Mouse (Mus musculus): ENCODE data around the gene Zfp326. TPM values are rescaled to one million over a fixed set of nuclear protein-coding genes. Genes with fewer than 3 reads are reported as not detected.
A peak's percentile ranks its signal among the peaks of the same experiment; 100 is the strongest.

Zfp326 gene
- polyA plus RNA-seq, 1 experiment from 2014 or later: 17.7 TPM

GRCm38 (mm10) chr5:105911498-105911897 is 35.1 kb downstream of the Zfp326 start:
- DNase-seq (ENCODE audit: low spot score): no peak
- peaks cover 19% of the 10 kb centered on the region for H3K36me3 ChIP-seq (ENCODE audit: control insufficient read depth, insufficient read depth, low read length)
- WGBS: 56% methylated on average over 5 of the region's 5 CpGs

GRCm38 (mm10) chr5:105917398-105917797 is 41.0 kb downstream of the Zfp326 start:
- no peak for TF ChIP-seq CTCF (IDR thresholded peaks at IDR 0.05; ENCODE audit: low read depth)
- 81% methylated on average over 3 of the region's 3 CpGs for WGBS

More at GRCm38 (mm10) chr5:105911498-105911897, 35.1 kb downstream of the Zfp326 start:
- ATAC-seq (ENCODE audit: low FRiP score, low TSS enrichment): no peak
- Histone ChIP-seq H3K4me1 (replicated peaks; ENCODE audit: control insufficient read depth, insufficient read depth) (no peaks in the 10 kb centered on the region), H3K4me3 (ENCODE audit: low read depth, low read length) (no peak overlapping the region), H3K27me3 (ENCODE audit: control insufficient read depth, insufficient read depth, low read length) (no peaks in the 10 kb centered on the region), H3K4me2 (replicated peaks; ENCODE audit: low read depth) (no peak overlapping the region), H3K9me3 (ENCODE audit: control insufficient read depth, low read length) (no peaks in the 10 kb centered on the region), H3K27ac (replicated peaks) (no peak overlapping the region), H3K9ac (ENCODE audit: low read length) (no peak overlapping the region)
- no peak for TF ChIP-seq EP300 (optimal IDR thresholded peaks at IDR 0.05)
- no peak for TF ChIP-seq CTCF (IDR thresholded peaks at IDR 0.05; ENCODE audit: low read depth)

GRCm38 (mm10) chr5:105918289-105918688 is 41.9 kb downstream of the Zfp326 start:
- Histone ChIP-seq H3K27me3 (ENCODE audit: control insufficient read depth, insufficient read depth, low read length) (no peaks in the 10 kb centered on the region), H3K9me3 (ENCODE audit: control insufficient read depth, low read length) (no peaks in the 10 kb centered on the region), H3K27ac (replicated peaks) (no peak overlapping the region), H3K9ac (ENCODE audit: low read length) (no peak overlapping the region), H3K4me3 (ENCODE audit: low read depth, low read length) (no peak overlapping the region), H3K36me3 (ENCODE audit: control insufficient read depth, insufficient read depth, low read length) (peaks cover 3% of the 10 kb centered on the region; the same call in 1 of the 2 replicates), H3K4me2 (replicated peaks; ENCODE audit: low read depth) (no peak overlapping the region), H3K4me1 (replicated peaks; ENCODE audit: control insufficient read depth, insufficient read depth) (no peaks in the 10 kb centered on the region)
- DNase-seq (ENCODE audit: low spot score): no peak
- TF ChIP-seq EP300 (optimal IDR thresholded peaks at IDR 0.05) (no peak), CTCF (IDR thresholded peaks at IDR 0.05; ENCODE audit: low read depth) (peak; percentile 67)
- ATAC-seq (ENCODE audit: low FRiP score, low TSS enrichment): no peak
- WGBS: 90% methylated on average over 6 of the region's 6 CpGs

More at GRCm38 (mm10) chr5:105917398-105917797, 41.0 kb downstream of the Zfp326 start:
- Histone ChIP-seq H3K27me3 (ENCODE audit: control insufficient read depth, insufficient read depth, low read length) (no peaks in the 10 kb centered on the region), H3K27ac (replicated peaks) (no peak overlapping the region), H3K4me2 (replicated peaks; ENCODE audit: low read depth) (no peak overlapping the region), H3K4me3 (ENCODE audit: low read depth, low read length) (no peak overlapping the region), H3K9ac (ENCODE audit: low read length) (no peak overlapping the region), H3K4me1 (replicated peaks; ENCODE audit: control insufficient read depth, insufficient read depth) (no peaks in the 10 kb centered on the region), H3K36me3 (ENCODE audit: control insufficient read depth, insufficient read depth, low read length) (peaks cover 7% of the 10 kb centered on the region; the same call in 1 of the 2 replicates), H3K9me3 (ENCODE audit: control insufficient read depth, low read length) (no peaks in the 10 kb centered on the region)
- no peak for DNase-seq (ENCODE audit: low spot score)
- no peak for ATAC-seq (ENCODE audit: low FRiP score, low TSS enrichment)

GRCm38 (mm10) chr5:105922818-105923487 is 46.6 kb downstream of the Zfp326 start:
- no peak overlapping the region for H3K4me2 ChIP-seq (replicated peaks; ENCODE audit: low read depth)
- H3K27me3 ChIP-seq (ENCODE audit: control insufficient read depth, insufficient read depth, low read length): no peaks in the 10 kb centered on the region
- no peak overlapping the region for H3K9ac ChIP-seq (ENCODE audit: low read length)
- TF ChIP-seq CTCF (IDR thresholded peaks at IDR 0.05; ENCODE audit: low read depth) (no peak), EP300 (optimal IDR thresholded peaks at IDR 0.05) (no peak)
- no peaks in the 10 kb centered on the region; the same call in 1 of the 2 replicates for H3K36me3 ChIP-seq (ENCODE audit: control insufficient read depth, insufficient read depth, low read length)
- H3K4me1 ChIP-seq (replicated peaks; ENCODE audit: control insufficient read depth, insufficient read depth): no peaks in the 10 kb centered on the region
- no peak overlapping the region for H3K4me3 ChIP-seq (ENCODE audit: low read depth, low read length)
- no peaks in the 10 kb centered on the region for H3K9me3 ChIP-seq (ENCODE audit: control insufficient read depth, low read length)
- WGBS: 67% methylated on average over 12 of the region's 12 CpGs
- no peak for ATAC-seq (ENCODE audit: low FRiP score, low TSS enrichment)
- no peak for DNase-seq (ENCODE audit: low spot score)
- no peak overlapping the region for H3K27ac ChIP-seq (replicated peaks)

- Histone ChIP-seq H3K4me3 (ENCODE audit: low read depth, low read length) (no peak overlapping the region), H3K36me3 (ENCODE audit: control insufficient read depth, insufficient read depth, low read length) (no peaks in the 10 kb centered on the region), H3K4me1 (replicated peaks; ENCODE audit: control insufficient read depth, insufficient read depth) (no peaks in the 10 kb centered on the region), H3K9ac (ENCODE audit: low read length) (no peak overlapping the region), H3K4me2 (replicated peaks; ENCODE audit: low read depth) (no peak overlapping the region), H3K27ac (replicated peaks) (peak overlapping the region; percentile 89), H3K27me3 (ENCODE audit: control insufficient read depth, insufficient read depth, low read length) (no peaks in the 10 kb centered on the region), H3K9me3 (ENCODE audit: control insufficient read depth, low read length) (no peaks in the 10 kb centered on the region)
- ATAC-seq (ENCODE audit: low FRiP score, low TSS enrichment) (no peak), DNase-seq (ENCODE audit: low spot score) (no peak)
- TF ChIP-seq CTCF (IDR thresholded peaks at IDR 0.05; ENCODE audit: low read depth): no peak
- TF ChIP-seq EP300 (optimal IDR thresholded peaks at IDR 0.05): no peak
- WGBS: 77% methylated on average over 8 of the region's 8 CpGs
These were observed 48.0 kb downstream of the Zfp326 start for GRCm38 (mm10) chr5:105924347-105924746.

- H3K4me3 ChIP-seq (ENCODE audit: low read depth, low read length): no peak overlapping the region
- TF ChIP-seq EP300 (optimal IDR thresholded peaks at IDR 0.05) (no peak), CTCF (IDR thresholded peaks at IDR 0.05; ENCODE audit: low read depth) (peak; percentile 65)
- H3K27me3 ChIP-seq (ENCODE audit: control insufficient read depth, insufficient read depth, low read length): no peaks in the 10 kb centered on the region
- no peaks in the 10 kb centered on the region for H3K9me3 ChIP-seq (ENCODE audit: control insufficient read depth, low read length)
- DNase-seq (ENCODE audit: low spot score) (no peak), ATAC-seq (ENCODE audit: low FRiP score, low TSS enrichment) (peak; percentile 54; the same call in 1 of the 2 replicates)
- H3K27ac ChIP-seq (replicated peaks): peak overlapping the region; percentile 89
- H3K36me3 ChIP-seq (ENCODE audit: control insufficient read depth, insufficient read depth, low read length): no peaks in the 10 kb centered on the region
- no peak overlapping the region for H3K9ac ChIP-seq (ENCODE audit: low read length)
- H3K4me1 ChIP-seq (replicated peaks; ENCODE audit: control insufficient read depth, insufficient read depth): no peaks in the 10 kb centered on the region
- H3K4me2 ChIP-seq (replicated peaks; ENCODE audit: low read depth): no peak overlapping the region
- 56% methylated on average over 14 of the region's 14 CpGs for WGBS
These were observed 49.3 kb downstream of the Zfp326 start for GRCm38 (mm10) chr5:105925568-105926255.
